Mouse (Mus musculus): ENCODE measurements around the gene Gbgt1.

The Gbgt1 gene

GRCm38 (mm10) chr2:28549157-28549556 is 52.5 kb downstream of the Gbgt1 start:
- DNase-seq (ENCODE audit: low read depth, low spot score), result no peak

GRCm38 (mm10) chr2:28552301-28552700 is 55.6 kb downstream of the Gbgt1 start:
- DNase-seq (ENCODE audit: low read depth, low spot score), result no peak
